Mouse (Mus musculus) mesoderm, embryonic 11.5 days (tissue): ENCODE results near the gene Khdc4.
"Not testable (repeated sequence)": the region's sequence is repeated elsewhere in the genome, so short reads cannot be mapped to it uniquely, and the experiment has no call there.

Experiments used
- DNase-seq: peaks from one replicate; pipeline ENCODE4 v3.0.0-alpha.2; 2012; ENCODE audit warnings: low read depth, low spot score

The Khdc4 gene

DNA sequence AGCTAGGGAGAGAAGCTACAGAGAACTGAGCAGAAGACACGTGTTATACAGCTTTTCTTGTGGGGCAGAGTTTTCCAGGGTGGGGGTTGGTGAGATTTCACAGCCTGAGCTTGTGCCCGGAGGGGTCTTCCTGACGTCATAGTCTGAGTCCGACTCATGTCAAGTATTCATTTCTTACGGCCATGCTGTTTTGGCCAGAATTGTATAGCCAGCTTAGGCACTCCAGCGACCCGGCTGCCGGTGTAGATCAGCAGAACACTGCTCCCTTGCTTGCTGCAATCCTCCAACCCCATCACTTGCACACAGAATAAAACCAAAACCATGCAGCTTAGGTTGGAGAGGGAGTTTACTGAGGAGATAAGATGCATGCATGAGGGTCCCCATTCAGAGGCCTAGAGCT lies 30.0 kb upstream of the Khdc4 start:
- DNase-seq: no peak

GRCm38 (mm10) chr3:88658441-88659127 lies 27.0 kb upstream of the Khdc4 start:
- DNase-seq: no peak

DNA sequence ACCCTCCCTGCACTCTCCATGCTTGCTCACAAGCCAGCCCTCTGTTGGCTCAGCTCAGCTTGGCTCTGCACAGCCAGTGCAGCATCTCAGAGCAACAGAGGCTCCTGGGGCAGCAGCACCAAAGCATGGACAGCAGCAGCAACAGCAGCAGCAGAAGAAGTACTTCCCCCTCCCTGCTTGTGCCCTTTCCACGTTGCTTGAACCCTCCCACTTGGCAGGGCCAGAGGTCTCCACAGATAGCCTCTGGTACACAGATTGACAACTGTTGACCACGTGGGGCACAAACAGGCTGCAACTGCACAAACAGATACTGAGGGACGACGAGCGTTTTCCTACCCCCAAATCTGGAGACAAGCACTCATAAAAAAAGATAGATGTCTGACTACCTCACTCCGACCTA lies 25.8 kb upstream of the Khdc4 start:
- DNase-seq: no peak

- DNase-seq: no peak
Observed at GRCm38 (mm10) chr3:88664095-88664494, 21.5 kb upstream of the Khdc4 start.

DNA sequence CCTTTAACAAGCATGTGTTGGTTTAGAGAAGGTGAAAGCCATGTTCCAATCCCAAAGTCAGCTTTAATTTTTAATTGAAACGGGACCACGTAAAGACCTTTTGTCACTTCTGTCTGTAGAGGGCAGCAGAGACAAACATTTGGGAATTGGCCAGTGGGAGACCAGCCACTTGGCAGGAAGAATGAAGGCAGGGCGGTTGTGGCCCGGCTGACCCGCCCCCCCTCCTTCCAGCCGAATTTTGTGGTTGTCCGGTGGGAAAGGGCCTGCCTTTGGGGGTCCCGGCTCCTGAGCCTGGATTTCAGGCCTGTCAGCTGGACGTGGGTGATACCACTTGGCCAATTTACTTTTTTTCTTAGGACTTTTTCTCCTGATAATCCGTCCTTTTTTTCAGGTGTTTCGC lies 8.2 kb upstream of the Khdc4 start:
- peak; percentile 86 for DNase-seq

DNA sequence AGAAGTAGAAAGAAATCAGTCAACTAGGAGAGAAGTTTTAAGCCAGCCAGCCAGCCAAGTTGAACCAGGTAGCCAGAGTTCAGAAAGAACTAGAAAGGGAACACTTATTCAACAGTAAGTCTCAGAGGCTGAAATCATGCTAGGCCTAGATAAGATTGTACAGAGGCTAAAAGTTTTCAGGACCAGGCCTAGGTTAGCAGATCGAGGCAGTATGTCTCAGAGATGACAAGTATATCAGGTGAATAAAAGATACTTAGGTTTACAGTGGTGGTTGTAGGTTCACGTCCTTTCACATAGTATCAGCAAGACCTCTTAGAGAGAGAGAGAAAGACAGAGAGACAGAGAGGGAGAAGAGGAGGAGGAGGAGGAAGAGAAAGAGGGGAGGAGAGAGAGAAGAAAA lies 1.8 kb upstream of the Khdc4 start:
- no peak for DNase-seq

GRCm38 (mm10) chr3:88684236-88684979 lies 1.2 kb upstream of the Khdc4 start:
- no peak for DNase-seq

DNA sequence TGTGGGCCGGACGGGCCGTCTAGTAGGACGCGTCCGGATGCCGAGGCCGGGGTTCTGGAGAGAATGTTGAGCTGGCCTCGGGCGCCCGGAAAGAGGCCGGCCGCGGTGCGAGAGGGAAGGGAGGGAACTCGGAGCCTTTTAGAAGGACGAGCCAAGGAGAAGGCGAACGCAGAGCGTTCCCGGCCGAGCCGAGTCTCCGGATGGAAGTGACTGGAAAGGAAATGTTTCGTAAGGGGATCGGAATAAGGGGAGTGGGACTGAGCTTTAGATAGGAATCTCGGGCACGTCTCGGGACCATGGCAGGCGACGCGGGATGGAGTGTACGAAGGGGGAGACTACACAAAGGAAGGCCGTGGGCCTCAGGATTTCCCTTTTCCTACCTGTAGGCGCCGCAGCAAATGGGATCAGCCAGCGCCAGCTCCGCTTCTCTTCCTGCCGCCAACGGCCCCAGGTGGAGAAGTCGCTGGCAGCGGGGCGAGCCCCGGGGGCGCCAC lies 402 bp downstream of the Khdc4 start:
- peak; percentile 63 for DNase-seq

DNA sequence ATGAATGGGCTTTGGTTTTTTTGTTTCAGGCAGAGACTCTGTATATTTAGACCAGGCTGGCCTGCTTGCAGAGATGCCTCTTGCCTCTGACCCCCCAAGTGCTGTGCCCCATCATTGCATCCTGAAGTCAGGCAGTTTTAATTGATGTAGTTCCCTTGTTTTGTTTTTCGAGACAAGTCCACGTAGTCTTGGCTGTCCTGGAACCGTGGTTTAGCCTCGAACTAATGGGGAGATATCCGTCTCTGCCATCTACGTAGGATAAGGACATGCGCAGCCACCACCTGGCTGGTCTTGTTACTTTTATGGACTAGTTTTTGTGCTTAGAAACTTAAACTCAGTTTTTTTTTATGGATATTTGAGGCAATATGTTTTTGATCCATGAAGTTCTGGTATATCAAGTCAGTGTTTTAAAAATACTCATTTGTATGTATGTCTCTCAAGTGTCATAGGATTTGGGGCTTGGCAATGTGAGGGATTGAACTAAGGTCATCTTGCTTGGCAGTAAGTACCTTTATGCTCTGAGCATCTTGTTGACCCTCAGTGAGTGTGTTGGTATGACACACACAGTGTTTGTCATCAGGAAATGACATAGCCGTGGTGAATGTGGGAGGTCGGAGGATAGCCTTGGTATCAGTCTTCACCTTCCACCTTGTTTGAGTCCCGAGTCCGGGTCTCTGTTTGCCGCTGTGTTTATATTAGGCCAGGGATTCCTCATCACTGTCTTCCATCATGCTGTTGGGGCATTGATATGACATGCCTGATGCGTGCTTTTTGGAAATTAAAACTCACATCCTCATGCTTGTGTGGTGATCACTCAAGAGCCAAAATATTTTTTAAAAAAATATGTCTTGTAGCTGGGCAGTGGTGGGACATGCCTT lies 1.4 kb downstream of the Khdc4 start:
- DNase-seq: no peak

GRCm38 (mm10) chr3:88689079-88689478 lies 3.5 kb downstream of the Khdc4 start:
- no peak for DNase-seq

DNA sequence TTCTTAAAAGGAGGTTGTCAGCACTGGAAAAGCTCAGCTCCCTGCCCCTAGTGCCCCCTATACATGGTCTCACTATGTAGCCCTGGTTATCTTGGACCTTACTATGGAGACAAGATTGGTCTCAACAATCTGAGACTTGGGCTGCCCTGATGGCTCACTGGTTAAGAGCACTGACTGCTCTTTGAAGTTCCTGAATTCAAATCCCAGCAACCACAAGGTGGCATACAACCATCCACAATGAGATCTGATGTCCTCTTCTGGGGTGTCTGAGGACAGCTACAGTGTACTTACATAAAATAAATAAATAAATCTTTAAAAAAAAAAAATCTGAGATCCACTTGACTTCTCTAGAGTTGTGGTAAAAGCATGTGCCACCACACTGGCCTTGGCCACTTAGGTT lies 9.9 kb downstream of the Khdc4 start:
- no peak for DNase-seq

- DNase-seq: no peak
Observed at GRCm38 (mm10) chr3:88698051-88698450, 12.4 kb downstream of the Khdc4 start.

DNA sequence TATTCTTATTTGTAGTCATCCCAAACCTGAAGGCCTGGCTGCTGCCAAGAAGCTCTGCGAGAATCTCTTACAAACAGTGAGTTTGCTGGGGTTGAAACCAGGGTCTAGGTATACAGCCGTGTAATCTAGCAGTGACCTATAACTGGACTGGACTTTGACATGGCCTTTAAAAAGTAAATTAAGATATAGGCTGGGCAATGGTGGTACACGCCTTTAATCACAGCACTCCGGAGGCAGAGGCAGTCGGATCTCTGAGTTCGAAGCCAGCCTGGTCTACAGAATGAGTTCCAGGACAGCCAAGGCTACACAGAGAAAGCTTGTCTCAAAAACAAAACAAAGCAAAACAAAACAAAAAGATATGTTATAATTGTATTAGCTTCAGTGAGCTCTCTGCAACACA lies 13.2 kb downstream of the Khdc4 start:
- no peak for DNase-seq

DNA sequence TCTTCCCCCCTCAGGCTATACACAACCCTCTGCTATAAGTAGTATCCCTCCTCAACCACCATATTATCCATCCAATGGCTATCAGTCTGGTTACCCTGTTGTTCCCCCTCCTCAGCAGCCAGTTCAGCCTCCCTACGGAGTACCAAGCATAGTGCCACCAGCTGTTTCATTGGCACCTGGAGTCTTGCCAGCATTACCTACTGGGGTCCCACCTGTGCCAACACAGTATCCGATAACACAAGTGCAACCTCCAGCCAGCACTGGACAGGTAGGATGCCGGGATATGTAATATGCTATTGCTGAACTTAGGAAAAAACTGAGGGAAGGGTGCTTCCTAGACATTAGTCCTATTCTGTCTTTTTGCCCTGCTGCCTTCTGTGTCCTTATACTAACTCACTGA lies 14.6 kb downstream of the Khdc4 start:
- DNase-seq: no peak

DNA sequence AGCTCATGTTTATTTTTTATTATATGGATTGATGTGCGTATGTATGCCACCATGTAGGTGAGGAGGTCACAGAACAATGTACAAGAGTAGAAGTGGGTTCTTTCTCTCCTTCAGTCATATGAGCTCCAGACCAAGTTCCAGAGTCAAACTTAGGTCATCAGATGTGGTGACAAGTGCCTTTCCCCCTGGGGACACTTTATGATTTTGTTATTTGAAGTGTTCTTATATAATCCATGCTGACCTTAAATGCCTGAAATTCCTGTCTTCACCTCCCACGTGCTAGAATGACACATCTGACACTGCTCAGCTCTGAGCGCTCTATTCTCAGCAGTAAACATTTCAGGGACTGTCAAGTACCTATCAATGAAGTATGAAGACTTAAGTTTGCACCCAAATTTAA lies 15.6 kb downstream of the Khdc4 start:
- DNase-seq: no peak

GRCm38 (mm10) chr3:88713709-88714108 lies 28.1 kb downstream of the Khdc4 start:
- no peak for DNase-seq

- DNase-seq: no peak
Observed at GRCm38 (mm10) chr3:88714725-88715124, 29.1 kb downstream of the Khdc4 start.

GRCm38 (mm10) chr3:88715716-88716115 lies 30.1 kb downstream of the Khdc4 start:
- DNase-seq: not testable (repeated sequence)

DNA sequence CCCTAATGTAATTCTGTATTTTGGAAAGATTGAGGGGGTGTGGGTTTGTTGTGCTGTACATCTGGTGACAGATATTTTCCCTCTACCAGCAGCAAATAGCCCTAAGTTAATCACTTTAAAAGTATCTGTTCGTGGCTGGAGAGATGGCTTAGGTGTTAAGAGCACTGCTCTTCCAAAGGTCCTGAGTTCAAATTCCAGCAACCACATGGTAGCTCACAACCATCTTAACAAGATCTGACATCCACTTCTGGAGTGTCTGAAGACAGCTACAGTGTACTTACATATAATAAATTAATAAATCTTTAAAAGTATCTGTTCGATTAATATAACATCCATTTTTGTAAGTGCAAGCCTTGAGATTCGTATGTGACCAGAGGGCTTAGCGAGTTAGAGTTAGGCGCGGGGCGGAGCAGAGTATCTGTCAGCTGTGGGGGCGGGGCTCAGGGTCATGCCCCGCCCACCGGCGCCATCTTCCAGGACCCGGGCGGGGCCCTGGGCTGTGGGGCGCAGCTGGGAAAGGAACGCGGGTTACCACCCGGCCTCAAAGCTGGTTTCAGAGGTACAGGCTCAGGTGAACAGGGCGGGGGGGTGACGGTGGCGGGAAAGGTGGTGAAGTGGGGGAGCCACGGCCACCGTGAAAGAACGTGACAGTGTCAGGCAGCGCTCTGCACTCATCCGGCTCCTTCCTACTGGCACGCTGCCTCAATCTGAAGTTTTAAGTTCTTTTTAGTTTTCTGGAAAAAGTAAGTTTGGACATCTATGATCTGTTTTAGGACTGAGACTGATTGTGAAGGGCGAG lies 31.0 kb downstream of the Khdc4 start, which contains the start of gene Rit1:
Gene Rit1 (plus strand): TSS at position 440 of the 799 bp plus-strand sequence.
- peak; percentile 85 for DNase-seq

DNA sequence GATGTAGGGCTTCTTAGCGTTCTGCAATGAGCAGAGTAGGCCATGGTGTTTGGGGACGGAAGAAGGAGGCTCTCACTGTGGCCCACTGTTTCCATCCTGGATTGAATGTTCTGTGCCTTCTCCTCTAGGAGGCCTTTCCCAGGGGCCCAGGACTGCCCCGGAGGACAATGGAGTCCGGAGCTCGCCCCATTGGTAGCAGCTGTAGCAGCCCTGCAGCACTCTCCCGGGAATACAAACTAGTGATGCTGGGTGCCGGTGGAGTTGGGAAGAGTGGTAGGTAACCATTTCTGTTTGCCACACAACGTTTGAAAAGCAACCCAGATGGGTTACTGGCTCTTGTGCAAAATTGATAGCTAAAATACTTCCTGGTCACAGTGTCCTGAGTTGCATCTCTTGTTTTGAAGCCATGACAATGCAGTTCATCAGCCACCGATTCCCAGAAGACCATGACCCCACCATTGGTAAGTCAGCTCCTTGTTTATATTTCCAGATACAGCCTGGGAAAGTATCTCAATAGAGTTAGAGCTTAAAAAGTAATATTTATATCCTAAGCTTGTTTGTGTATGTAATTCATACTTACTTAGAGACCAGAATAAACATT lies 31.7 kb downstream of the Khdc4 start:
- DNase-seq: peak; percentile 37

DNA sequence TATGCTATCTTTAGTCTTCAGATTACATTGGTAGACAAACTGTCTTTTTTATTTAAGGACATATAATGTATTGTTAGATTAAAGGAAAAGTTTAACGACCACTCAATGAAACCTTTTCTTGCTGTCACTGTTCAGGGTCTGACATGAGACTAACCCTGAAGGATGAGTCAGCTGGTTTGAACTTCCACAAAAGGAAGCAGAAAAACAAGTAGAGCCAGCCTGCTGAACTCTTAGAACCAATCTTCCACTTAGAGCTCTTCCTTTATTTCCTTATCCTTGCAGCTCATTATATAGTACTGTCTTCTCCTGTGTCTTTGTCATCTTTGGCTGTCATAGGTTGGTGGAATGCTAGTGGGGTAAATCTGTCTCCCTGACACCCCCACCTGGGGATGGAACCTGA lies 32.2 kb downstream of the Khdc4 start:
- no peak for DNase-seq
